Mouse (Mus musculus): ENCODE data around the gene Rusc2. TPM values are rescaled to one million over a fixed set of nuclear protein-coding genes. Genes with fewer than 3 reads are reported as not detected.

The Rusc2 gene
- polyA plus RNA-seq, 1 experiment = 14.7 TPM

- no peak for TF ChIP-seq POLR2A (IDR thresholded peaks at IDR 0.05; ENCODE audit: borderline replicate concordance, control insufficient read depth, low read depth, low read length)
- no peak for TF ChIP-seq CTCF (IDR thresholded peaks at IDR 0.05; ENCODE audit: control insufficient read depth, insufficient read depth, low read length)
- Histone ChIP-seq H3K4me3 (replicated peaks; ENCODE audit: control insufficient read depth, low read depth, low read length) (no peak overlapping the region), H3K27ac (ENCODE audit: control insufficient read depth, insufficient read depth, low read depth, low read length, poor library complexity) (no peak overlapping the region), H3K4me1 (ENCODE audit: control insufficient read depth, insufficient read depth, low read length) (peaks cover 1% of the 10 kb centered on the region; the same call in 1 of the 2 replicates)
- 87% methylated on average over 28 of the region's 28 CpGs for WGBS
These were observed 40.0 kb downstream of the Rusc2 start for GRCm38 (mm10) chr4:43421632-43422240.

DNA sequence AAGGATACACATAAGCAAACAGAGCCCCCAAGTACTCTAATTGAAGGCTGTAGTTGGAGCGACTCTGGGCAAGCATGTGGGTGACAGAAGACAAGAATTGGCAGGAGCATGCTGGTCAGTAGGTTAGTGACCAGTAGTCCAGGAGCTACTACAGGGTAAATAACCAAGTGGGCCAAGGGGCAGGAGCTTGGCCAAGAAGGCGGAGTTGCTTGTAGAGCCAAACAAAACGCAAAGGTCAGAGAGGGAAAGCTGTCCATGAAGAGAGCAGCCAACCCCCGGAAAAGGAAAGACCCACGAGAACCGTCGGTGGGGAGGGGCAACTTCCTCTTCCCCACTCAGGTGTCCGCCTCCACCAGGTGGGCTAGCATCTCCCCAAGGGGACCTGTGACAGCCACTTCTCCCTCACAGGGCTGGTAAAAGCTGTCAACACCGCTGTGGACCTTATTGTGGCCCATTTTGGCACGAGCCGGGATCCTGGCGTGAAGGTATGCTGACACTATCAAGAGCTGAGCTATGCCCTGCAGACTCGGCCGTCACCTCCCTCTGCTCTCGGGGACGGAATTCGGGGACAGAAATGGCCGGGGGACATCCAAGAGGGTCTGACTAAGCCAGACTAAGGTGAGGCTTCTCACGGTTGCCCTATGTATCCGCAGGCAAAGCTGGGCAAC, 41.6 kb downstream of the Rusc2 start:
- WGBS = 82% methylated on average over 20 of the region's 20 CpGs
- Histone ChIP-seq H3K4me1 (ENCODE audit: control insufficient read depth, insufficient read depth, low read length) (peaks cover 1% of the 10 kb centered on the region; the same call in 1 of the 2 replicates), H3K4me3 (replicated peaks; ENCODE audit: control insufficient read depth, low read depth, low read length) (no peak overlapping the region), H3K27ac (ENCODE audit: control insufficient read depth, insufficient read depth, low read depth, low read length, poor library complexity) (no peak overlapping the region)
- no peak for TF ChIP-seq POLR2A (IDR thresholded peaks at IDR 0.05; ENCODE audit: borderline replicate concordance, control insufficient read depth, low read depth, low read length)
- TF ChIP-seq CTCF (IDR thresholded peaks at IDR 0.05; ENCODE audit: control insufficient read depth, insufficient read depth, low read length) = no peak

GRCm38 (mm10) chr4:43424072-43424471, 42.3 kb downstream of the Rusc2 start:
- Histone ChIP-seq H3K4me1 (ENCODE audit: control insufficient read depth, insufficient read depth, low read length) (peaks cover 1% of the 10 kb centered on the region; the same call in 1 of the 2 replicates), H3K4me3 (replicated peaks; ENCODE audit: control insufficient read depth, low read depth, low read length) (no peak overlapping the region), H3K27ac (ENCODE audit: control insufficient read depth, insufficient read depth, low read depth, low read length, poor library complexity) (no peak overlapping the region)
- TF ChIP-seq POLR2A (IDR thresholded peaks at IDR 0.05; ENCODE audit: borderline replicate concordance, control insufficient read depth, low read depth, low read length) (no peak), CTCF (IDR thresholded peaks at IDR 0.05; ENCODE audit: control insufficient read depth, insufficient read depth, low read length) (no peak)
- 88% methylated on average over 9 of the region's 9 CpGs for WGBS

DNA sequence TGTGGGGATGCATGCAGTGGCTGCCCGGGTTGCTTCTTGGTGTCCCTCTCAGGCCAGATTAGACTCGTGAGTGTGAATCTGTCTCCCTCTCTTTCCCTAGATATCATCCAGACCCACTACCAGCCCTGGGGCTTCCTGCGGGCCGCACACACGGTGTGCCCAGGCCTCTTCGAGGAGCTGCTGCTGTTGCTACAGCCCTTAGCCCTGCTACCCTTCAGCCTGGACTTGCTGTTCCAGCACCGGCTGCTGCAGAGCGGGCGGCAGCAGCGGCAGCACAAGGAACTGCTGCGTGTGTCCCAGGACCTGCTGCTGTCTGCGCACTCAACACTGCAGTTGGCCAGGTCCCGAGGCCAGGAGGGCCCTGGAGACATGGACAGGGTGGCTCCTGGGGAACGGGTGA, 43.4 kb downstream of the Rusc2 start:
- no peak overlapping the region for H3K4me3 ChIP-seq (replicated peaks; ENCODE audit: control insufficient read depth, low read depth, low read length)
- H3K27ac ChIP-seq (ENCODE audit: control insufficient read depth, insufficient read depth, low read depth, low read length, poor library complexity) = no peak overlapping the region
- no peaks in the 10 kb centered on the region for H3K4me1 ChIP-seq (ENCODE audit: control insufficient read depth, insufficient read depth, low read length)
- 41% methylated on average over 14 of the region's 14 CpGs for WGBS
- TF ChIP-seq POLR2A (IDR thresholded peaks at IDR 0.05; ENCODE audit: borderline replicate concordance, control insufficient read depth, low read depth, low read length) (no peak), CTCF (IDR thresholded peaks at IDR 0.05; ENCODE audit: control insufficient read depth, insufficient read depth, low read length) (no peak)

- no peak overlapping the region for H3K4me3 ChIP-seq (replicated peaks; ENCODE audit: control insufficient read depth, low read depth, low read length)
- H3K4me1 ChIP-seq (ENCODE audit: control insufficient read depth, insufficient read depth, low read length) = no peaks in the 10 kb centered on the region
- no peak overlapping the region for H3K27ac ChIP-seq (ENCODE audit: control insufficient read depth, insufficient read depth, low read depth, low read length, poor library complexity)
- WGBS = 29% methylated on average over 31 of the region's 31 CpGs
- TF ChIP-seq CTCF (IDR thresholded peaks at IDR 0.05; ENCODE audit: control insufficient read depth, insufficient read depth, low read length) (no peak), POLR2A (IDR thresholded peaks at IDR 0.05; ENCODE audit: borderline replicate concordance, control insufficient read depth, low read depth, low read length) (no peak)
These were observed 44.0 kb downstream of the Rusc2 start for GRCm38 (mm10) chr4:43425648-43426380.

- 76% methylated on average over 10 of the region's 10 CpGs for WGBS
- Histone ChIP-seq H3K4me1 (ENCODE audit: control insufficient read depth, insufficient read depth, low read length) (no peaks in the 10 kb centered on the region), H3K27ac (ENCODE audit: control insufficient read depth, insufficient read depth, low read depth, low read length, poor library complexity) (no peak overlapping the region), H3K4me3 (replicated peaks; ENCODE audit: control insufficient read depth, low read depth, low read length) (no peak overlapping the region)
- TF ChIP-seq POLR2A (IDR thresholded peaks at IDR 0.05; ENCODE audit: borderline replicate concordance, control insufficient read depth, low read depth, low read length) (no peak), CTCF (IDR thresholded peaks at IDR 0.05; ENCODE audit: control insufficient read depth, insufficient read depth, low read length) (no peak)
These were observed 44.7 kb downstream of the Rusc2 start for GRCm38 (mm10) chr4:43426487-43426886.

- no peak for TF ChIP-seq CTCF (IDR thresholded peaks at IDR 0.05; ENCODE audit: control insufficient read depth, insufficient read depth, low read length)
- TF ChIP-seq POLR2A (IDR thresholded peaks at IDR 0.05; ENCODE audit: borderline replicate concordance, control insufficient read depth, low read depth, low read length) = no peak
- WGBS = 6% methylated on average over 23 of the region's 23 CpGs
- Histone ChIP-seq H3K27ac (ENCODE audit: control insufficient read depth, insufficient read depth, low read depth, low read length, poor library complexity) (no peak overlapping the region), H3K4me1 (ENCODE audit: control insufficient read depth, insufficient read depth, low read length) (no peaks in the 10 kb centered on the region), H3K4me3 (replicated peaks; ENCODE audit: control insufficient read depth, low read depth, low read length) (no peak overlapping the region)
These were observed 45.9 kb downstream of the Rusc2 start for GRCm38 (mm10) chr4:43427501-43428179.
